Mouse (Mus musculus): ENCODE data around the gene Lrig1. TPM values are rescaled to one million over a fixed set of nuclear protein-coding genes. Genes with fewer than 3 reads are reported as not detected.
A peak's percentile ranks its signal among the peaks of the same experiment; 100 is the strongest.

The Lrig1 gene
- 2.7 and 4.5 TPM in 2 replicates for polyA plus RNA-seq (2015; fragmentation: Nextera tagmentation; extraction: Ambion mirVana)

GRCm38 (mm10) chr6:94700067-94700491, at the start of gene Lrig1:
TSS of gene Lrig1 (minus strand) at chr6:94700158.
- Histone ChIP-seq H3K36me3 (ENCODE audit: control insufficient read depth, insufficient read depth) (no peaks in the 10 kb centered on the region), H3K9ac (ENCODE audit: low read depth, low read length) (peak within 1 kb of the TSS; percentile 78), H3K27me3 (ENCODE audit: control insufficient read depth, insufficient read depth, low read depth, low read length) (peaks cover 33% of the 10 kb centered on the region), H3K27ac (ENCODE audit: low read length) (peak within 1 kb of the TSS; percentile 69), H3K4me1 (ENCODE audit: control insufficient read depth, low read depth, low read length) (peaks cover 3% of the 10 kb centered on the region), H3K9me3 (replicated peaks; ENCODE audit: control insufficient read depth, low read length) (no peaks in the 10 kb centered on the region), H3K4me2 (ENCODE audit: low read depth, low read length) (peak within 1 kb of the TSS; percentile 66), H3K4me3 (ENCODE audit: low read depth, low read length) (peak within 1 kb of the TSS; percentile 74)
- 0% methylated on average over 37 of the region's 40 CpGs for WGBS (ENCODE audit: insufficient replicate concordance)
- peak; percentile 98 for ATAC-seq (ENCODE audit: low read depth)

GRCm38 (mm10) chr6:94749626-94750025, 49.7 kb upstream of the Lrig1 start:
- H3K4me1 ChIP-seq (ENCODE audit: control insufficient read depth, low read depth, low read length), result no peaks in the 10 kb centered on the region
- H3K36me3 ChIP-seq (ENCODE audit: control insufficient read depth, insufficient read depth), result no peaks in the 10 kb centered on the region
- WGBS (ENCODE audit: insufficient replicate concordance), result 54% methylated on average over 3 of the region's 3 CpGs
- H3K4me3 ChIP-seq (ENCODE audit: low read depth, low read length), result no peak overlapping the region
- no peak overlapping the region for H3K9ac ChIP-seq (ENCODE audit: low read depth, low read length)
- no peaks in the 10 kb centered on the region for H3K27me3 ChIP-seq (ENCODE audit: control insufficient read depth, insufficient read depth, low read depth, low read length)
- H3K9me3 ChIP-seq (replicated peaks; ENCODE audit: control insufficient read depth, low read length), result no peaks in the 10 kb centered on the region
- no peak for ATAC-seq (ENCODE audit: low read depth)
- no peak overlapping the region for H3K27ac ChIP-seq (ENCODE audit: low read length)
- no peak overlapping the region for H3K4me2 ChIP-seq (ENCODE audit: low read depth, low read length)

GRCm38 (mm10) chr6:94748361-94748760, 48.4 kb upstream of the Lrig1 start:
- Histone ChIP-seq H3K27me3 (ENCODE audit: control insufficient read depth, insufficient read depth, low read depth, low read length) (no peaks in the 10 kb centered on the region), H3K4me1 (ENCODE audit: control insufficient read depth, low read depth, low read length) (no peaks in the 10 kb centered on the region), H3K4me2 (ENCODE audit: low read depth, low read length) (no peak overlapping the region), H3K27ac (ENCODE audit: low read length) (no peak overlapping the region), H3K4me3 (ENCODE audit: low read depth, low read length) (no peak overlapping the region), H3K9ac (ENCODE audit: low read depth, low read length) (no peak overlapping the region), H3K36me3 (ENCODE audit: control insufficient read depth, insufficient read depth) (no peaks in the 10 kb centered on the region), H3K9me3 (replicated peaks; ENCODE audit: control insufficient read depth, low read length) (no peaks in the 10 kb centered on the region)
- WGBS (ENCODE audit: insufficient replicate concordance), result 30% methylated on average over 7 of the region's 7 CpGs
- ATAC-seq (ENCODE audit: low read depth), result no peak

- H3K27ac ChIP-seq (ENCODE audit: low read length), result no peak overlapping the region
- H3K9me3 ChIP-seq (replicated peaks; ENCODE audit: control insufficient read depth, low read length), result no peaks in the 10 kb centered on the region
- WGBS (ENCODE audit: insufficient replicate concordance), result 63% methylated on average over 14 of the region's 14 CpGs
- no peak overlapping the region for H3K9ac ChIP-seq (ENCODE audit: low read depth, low read length)
- H3K4me2 ChIP-seq (ENCODE audit: low read depth, low read length), result no peak overlapping the region
- no peak for ATAC-seq (ENCODE audit: low read depth)
- no peak overlapping the region for H3K4me3 ChIP-seq (ENCODE audit: low read depth, low read length)
- H3K36me3 ChIP-seq (ENCODE audit: control insufficient read depth, insufficient read depth), result no peaks in the 10 kb centered on the region
- no peaks in the 10 kb centered on the region for H3K4me1 ChIP-seq (ENCODE audit: control insufficient read depth, low read depth, low read length)
- no peaks in the 10 kb centered on the region for H3K27me3 ChIP-seq (ENCODE audit: control insufficient read depth, insufficient read depth, low read depth, low read length)
These were observed 40.3 kb upstream of the Lrig1 start for GRCm38 (mm10) chr6:94740117-94740729.

- no peak overlapping the region for H3K4me3 ChIP-seq (ENCODE audit: low read depth, low read length)
- no peak overlapping the region for H3K4me2 ChIP-seq (ENCODE audit: low read depth, low read length)
- H3K27me3 ChIP-seq (ENCODE audit: control insufficient read depth, insufficient read depth, low read depth, low read length), result no peaks in the 10 kb centered on the region
- no peak overlapping the region for H3K27ac ChIP-seq (ENCODE audit: low read length)
- no peak for ATAC-seq (ENCODE audit: low read depth)
- H3K9me3 ChIP-seq (replicated peaks; ENCODE audit: control insufficient read depth, low read length), result no peaks in the 10 kb centered on the region
- H3K4me1 ChIP-seq (ENCODE audit: control insufficient read depth, low read depth, low read length), result no peaks in the 10 kb centered on the region
- WGBS (ENCODE audit: insufficient replicate concordance), result 19% methylated on average over 3 of the region's 3 CpGs
- H3K36me3 ChIP-seq (ENCODE audit: control insufficient read depth, insufficient read depth), result no peaks in the 10 kb centered on the region
- H3K9ac ChIP-seq (ENCODE audit: low read depth, low read length), result no peak overlapping the region
These were observed 38.7 kb upstream of the Lrig1 start for GRCm38 (mm10) chr6:94738647-94739046.

- WGBS (ENCODE audit: insufficient replicate concordance), result 52% methylated on average over 5 of the region's 5 CpGs
- Histone ChIP-seq H3K4me2 (ENCODE audit: low read depth, low read length) (no peak overlapping the region), H3K9ac (ENCODE audit: low read depth, low read length) (no peak overlapping the region), H3K27me3 (ENCODE audit: control insufficient read depth, insufficient read depth, low read depth, low read length) (no peaks in the 10 kb centered on the region), H3K9me3 (replicated peaks; ENCODE audit: control insufficient read depth, low read length) (no peaks in the 10 kb centered on the region), H3K27ac (ENCODE audit: low read length) (no peak overlapping the region), H3K36me3 (ENCODE audit: control insufficient read depth, insufficient read depth) (no peaks in the 10 kb centered on the region), H3K4me3 (ENCODE audit: low read depth, low read length) (no peak overlapping the region), H3K4me1 (ENCODE audit: control insufficient read depth, low read depth, low read length) (no peaks in the 10 kb centered on the region)
- no peak for ATAC-seq (ENCODE audit: low read depth)
These were observed 33.9 kb upstream of the Lrig1 start for GRCm38 (mm10) chr6:94733878-94734277.

DNA sequence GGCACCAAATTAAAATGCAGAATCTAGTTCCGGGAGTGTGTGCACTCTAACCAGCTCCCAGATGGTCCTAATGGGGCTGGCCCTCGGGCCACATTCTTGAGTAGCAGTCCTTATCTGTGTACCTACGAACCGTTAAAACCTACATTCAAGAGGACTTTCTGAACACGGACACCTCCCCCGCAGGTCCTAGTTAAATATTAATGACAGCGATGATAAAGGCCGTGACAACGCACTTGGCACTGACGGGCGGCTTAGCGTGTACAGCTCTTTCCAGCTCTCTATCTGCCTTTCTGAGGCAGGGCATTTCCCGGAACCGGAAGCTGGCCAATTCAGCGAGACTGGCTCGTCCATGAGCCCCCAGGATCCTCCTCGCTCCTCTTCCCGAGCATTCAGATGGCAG, 29.9 kb upstream of the Lrig1 start:
- no peak overlapping the region for H3K9ac ChIP-seq (ENCODE audit: low read depth, low read length)
- H3K4me2 ChIP-seq (ENCODE audit: low read depth, low read length), result peak overlapping the region; percentile 17; the same call in 1 of the 2 replicates
- H3K4me1 ChIP-seq (ENCODE audit: control insufficient read depth, low read depth, low read length), result no peaks in the 10 kb centered on the region
- no peaks in the 10 kb centered on the region for H3K27me3 ChIP-seq (ENCODE audit: control insufficient read depth, insufficient read depth, low read depth, low read length)
- H3K9me3 ChIP-seq (replicated peaks; ENCODE audit: control insufficient read depth, low read length), result no peaks in the 10 kb centered on the region
- no peak overlapping the region for H3K4me3 ChIP-seq (ENCODE audit: low read depth, low read length)
- 0 out of 2 replicates have a peak overlapping the region, but pooled peaks have one; percentile 54 for H3K27ac ChIP-seq (ENCODE audit: low read length)
- no peaks in the 10 kb centered on the region for H3K36me3 ChIP-seq (ENCODE audit: control insufficient read depth, insufficient read depth)
- 38% methylated on average over 18 of the region's 18 CpGs for WGBS (ENCODE audit: insufficient replicate concordance)
- ATAC-seq (ENCODE audit: low read depth), result peak; percentile 87

GRCm38 (mm10) chr6:94729132-94729531, 29.2 kb upstream of the Lrig1 start:
- Histone ChIP-seq H3K27ac (ENCODE audit: low read length) (no peak overlapping the region), H3K4me3 (ENCODE audit: low read depth, low read length) (no peak overlapping the region), H3K4me2 (ENCODE audit: low read depth, low read length) (no peak overlapping the region), H3K27me3 (ENCODE audit: control insufficient read depth, insufficient read depth, low read depth, low read length) (no peaks in the 10 kb centered on the region), H3K9ac (ENCODE audit: low read depth, low read length) (no peak overlapping the region), H3K9me3 (replicated peaks; ENCODE audit: control insufficient read depth, low read length) (no peaks in the 10 kb centered on the region), H3K36me3 (ENCODE audit: control insufficient read depth, insufficient read depth) (no peaks in the 10 kb centered on the region), H3K4me1 (ENCODE audit: control insufficient read depth, low read depth, low read length) (no peaks in the 10 kb centered on the region)
- WGBS (ENCODE audit: insufficient replicate concordance), result 39% methylated on average over 3 of the region's 3 CpGs
- no peak for ATAC-seq (ENCODE audit: low read depth)

DNA sequence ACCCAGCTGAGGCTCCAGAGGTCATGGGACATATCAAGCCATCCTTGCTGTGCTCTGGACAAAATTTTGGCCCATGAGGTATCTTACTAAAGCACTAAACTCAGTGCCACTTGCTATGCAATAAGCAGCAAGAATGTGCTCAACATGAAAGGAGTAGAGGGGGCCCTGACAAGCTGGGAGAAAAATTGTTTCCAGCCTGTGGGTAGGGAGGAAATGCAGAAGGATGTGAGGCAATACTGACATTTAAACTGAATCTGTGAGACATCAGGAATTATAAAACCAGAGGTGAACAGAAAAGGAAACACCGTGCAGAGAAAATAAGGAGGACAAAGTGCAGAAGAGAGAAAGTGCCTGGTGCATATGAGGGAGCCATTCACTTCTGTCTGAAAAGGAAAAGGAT, 24.7 kb upstream of the Lrig1 start:
- Histone ChIP-seq H3K4me2 (ENCODE audit: low read depth, low read length) (no peak overlapping the region), H3K27ac (ENCODE audit: low read length) (no peak overlapping the region), H3K4me3 (ENCODE audit: low read depth, low read length) (no peak overlapping the region), H3K4me1 (ENCODE audit: control insufficient read depth, low read depth, low read length) (no peaks in the 10 kb centered on the region), H3K9ac (ENCODE audit: low read depth, low read length) (no peak overlapping the region), H3K9me3 (replicated peaks; ENCODE audit: control insufficient read depth, low read length) (no peaks in the 10 kb centered on the region), H3K36me3 (ENCODE audit: control insufficient read depth, insufficient read depth) (no peaks in the 10 kb centered on the region), H3K27me3 (ENCODE audit: control insufficient read depth, insufficient read depth, low read depth, low read length) (no peaks in the 10 kb centered on the region)
- ATAC-seq (ENCODE audit: low read depth), result no peak
- WGBS (ENCODE audit: insufficient replicate concordance), result 28% methylated on average over 1 of the region's 1 CpGs

Data from liver, embryonic 16.5 days (tissue).